Mouse (Mus musculus) erythroblast, embryonic 14.5 days (primary cell): Measurements from ENCODE around the gene Rasd1. TPM values are rescaled to one million over a fixed set of nuclear protein-coding genes. Genes with fewer than 3 reads are reported as not detected.
A peak's percentile ranks its signal among the peaks of the same experiment; 100 is the strongest.

Experiments used
- H3K27me3 ChIP-seq: 2 replicates; pipeline ENCODE4 v1.6.1; 2012; ENCODE audit warnings: inconsistent platforms; ENCODE audit not compliant: control insufficient read depth
- H3K36me3 ChIP-seq: 2 replicates; pipeline ENCODE4 v1.6.1; 2012; ENCODE audit warnings: mild to moderate bottlenecking, inconsistent platforms; ENCODE audit not compliant: control insufficient read depth
- H3K4me1 ChIP-seq: 2 replicates; pipeline ENCODE4 v1.6.1; 2012; ENCODE audit warnings: inconsistent platforms; ENCODE audit not compliant: control insufficient read depth
- H3K4me3 ChIP-seq: replicated peaks from 2 replicates; pipeline ENCODE3; 2012; ENCODE audit warnings: moderate library complexity, mild to moderate bottlenecking, inconsistent platforms
- H3K9me3 ChIP-seq: 2 replicates; pipeline ENCODE4 v1.6.1; 2012; ENCODE audit warnings: low read length, inconsistent platforms, mixed read lengths; ENCODE audit not compliant: control insufficient read depth
- GATA1 ChIP-seq: IDR thresholded peaks from 2 replicates; pipeline ENCODE4 v1.6.1; 2012; ENCODE audit warnings: low read length, inconsistent platforms, mixed read lengths
- TAL1 ChIP-seq: IDR thresholded peaks from 3 replicates; pipeline ENCODE4 v1.6.1; 2012; ENCODE audit warnings: low read length, inconsistent platforms, mixed read lengths
- polyA plus RNA-seq: library from polyadenylated mRNA; stranded (reverse); fragments of >175 nt; gene quantifications from 2 replicates; pipeline ENCODE4 v1.2.3, GENCODE M21; 2012

Rasd1 gene
- polyA plus RNA-seq, 1 experiment, result not detected

DNA sequence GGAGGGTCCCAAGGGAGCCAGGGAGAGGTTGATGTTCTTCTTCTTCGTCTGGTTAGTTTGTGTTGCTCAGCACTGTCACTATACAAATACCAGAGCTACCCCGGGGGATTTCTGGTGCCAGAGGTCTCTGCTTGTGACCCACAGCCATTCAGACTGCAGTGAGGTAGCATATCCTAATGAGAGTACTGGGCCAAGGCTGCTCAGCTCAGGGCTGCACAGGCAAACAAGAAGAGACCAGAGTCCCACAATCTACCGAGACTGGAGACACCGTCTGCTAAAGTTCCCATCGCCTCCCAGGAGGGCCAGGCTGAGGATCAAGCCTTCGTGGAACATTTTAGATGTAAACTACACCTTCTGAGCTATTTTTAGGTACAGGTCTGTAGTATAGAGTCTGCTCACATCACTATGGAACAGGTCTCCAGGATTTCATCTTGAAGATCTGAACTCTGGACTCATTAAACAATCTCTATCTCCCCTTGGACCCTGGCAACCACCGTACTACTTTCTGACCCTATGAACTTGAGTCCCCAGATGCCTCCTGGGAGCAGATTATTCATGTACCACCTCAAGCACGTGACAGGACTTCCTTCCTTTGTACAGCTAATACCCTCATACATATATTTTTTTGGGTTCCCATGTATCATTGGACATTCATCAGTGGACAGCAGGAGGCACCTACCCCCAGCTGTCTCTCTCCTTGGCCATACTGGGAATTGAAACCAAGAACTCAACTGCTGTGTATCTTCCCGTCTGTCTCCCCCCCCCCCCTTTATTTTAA, 32.0 kb downstream of the Rasd1 start:
- Histone ChIP-seq H3K4me3 (no peak overlapping the region), H3K9me3 (no peaks in the 10 kb centered on the region), H3K27me3 (peaks cover 15% of the 10 kb centered on the region), H3K36me3 (no peaks in the 10 kb centered on the region), H3K4me1 (peaks cover 3% of the 10 kb centered on the region)
- no peak for TF ChIP-seq TAL1
- no peak for TF ChIP-seq GATA1

DNA sequence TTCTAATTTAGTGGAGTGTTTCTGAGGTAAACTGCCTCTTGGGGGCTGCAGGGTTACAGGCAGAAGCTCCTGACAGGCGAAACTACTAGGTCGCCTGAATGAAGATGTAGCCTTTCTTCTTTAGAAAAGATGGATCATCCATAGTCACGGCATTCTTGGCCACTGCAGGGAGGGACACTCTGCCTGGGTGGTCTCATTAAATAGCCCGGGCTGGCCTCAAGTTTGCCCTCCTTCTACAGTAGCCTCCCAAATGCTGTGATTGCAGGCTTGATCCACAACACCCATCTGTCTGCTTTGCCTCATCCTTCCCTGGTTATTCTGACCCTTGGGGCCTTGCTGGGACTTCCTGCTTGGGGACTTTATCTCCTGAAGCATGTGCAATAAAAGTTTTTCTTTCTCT, 34.7 kb downstream of the Rasd1 start:
- Histone ChIP-seq H3K4me1 (no peaks in the 10 kb centered on the region), H3K27me3 (peaks cover 15% of the 10 kb centered on the region), H3K36me3 (no peaks in the 10 kb centered on the region), H3K4me3 (no peak overlapping the region), H3K9me3 (no peaks in the 10 kb centered on the region)
- TF ChIP-seq TAL1, result no peak
- TF ChIP-seq GATA1, result no peak

DNA sequence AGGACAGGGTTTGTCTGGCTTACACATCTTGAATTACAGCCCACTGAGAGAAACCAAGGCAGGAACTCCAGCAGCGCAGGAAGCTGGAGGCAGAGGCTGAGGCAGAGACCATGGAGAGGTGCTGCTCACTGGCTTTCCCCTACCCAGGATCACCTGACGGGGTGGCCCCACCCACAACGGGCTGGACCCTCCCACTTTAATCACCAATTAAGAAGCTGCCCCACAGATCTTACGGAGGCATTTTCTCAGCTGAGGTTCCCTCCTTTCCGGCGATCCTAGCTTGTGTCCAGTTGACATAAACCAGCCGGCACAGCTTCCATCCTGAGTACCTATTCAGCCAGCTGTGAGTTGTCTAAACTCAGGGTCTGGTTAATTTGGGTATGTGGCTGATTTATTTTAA, 43.5 kb downstream of the Rasd1 start:
- H3K36me3 ChIP-seq, result no peaks in the 10 kb centered on the region
- H3K4me1 ChIP-seq, result peaks cover 51% of the 10 kb centered on the region

DNA sequence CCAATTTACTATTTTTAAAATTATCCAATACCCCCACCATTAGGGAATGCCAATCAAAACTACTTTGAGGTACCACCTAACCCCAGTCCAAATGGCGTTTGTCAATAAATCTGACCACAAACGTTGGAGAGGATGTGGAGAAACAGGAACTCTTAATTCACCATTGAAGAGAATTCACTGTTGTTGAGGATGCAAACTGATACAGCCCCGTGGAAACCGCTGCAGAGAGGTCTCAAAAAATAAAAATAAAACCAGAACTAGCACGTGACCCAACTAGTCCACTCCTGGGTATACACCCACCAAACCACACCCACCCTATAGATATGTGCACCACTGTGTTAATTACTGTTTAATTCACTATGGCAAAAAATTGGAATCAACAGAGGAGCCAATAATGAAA, 44.4 kb downstream of the Rasd1 start:
- TF ChIP-seq GATA1 (no peak), TAL1 (no peak)

More for the DNA sequence above, 43.5 kb downstream of the Rasd1 start:
- Histone ChIP-seq H3K27me3 (no peaks in the 10 kb centered on the region), H3K4me3 (peak overlapping the region; percentile 59), H3K9me3 (no peaks in the 10 kb centered on the region)
- TF ChIP-seq GATA1 (no peak), TAL1 (no peak)

DNA sequence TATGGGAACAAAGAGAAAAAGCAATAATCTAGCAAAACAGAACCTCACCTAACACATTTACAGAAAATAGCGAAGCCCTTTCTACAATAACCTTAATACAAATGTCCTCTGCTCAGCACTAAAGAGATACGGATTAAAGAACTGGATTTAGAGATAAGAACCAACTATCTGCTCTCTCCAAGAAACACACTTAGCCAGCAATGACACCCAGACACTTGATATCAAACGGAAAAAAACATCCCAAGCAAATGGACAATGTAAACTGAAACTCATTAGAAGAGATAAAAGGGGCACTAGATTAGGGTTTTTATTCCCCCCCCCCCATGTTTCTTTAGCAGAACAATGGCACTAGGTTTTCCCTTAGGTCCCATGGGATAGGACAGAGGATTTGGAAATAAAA, 45.3 kb downstream of the Rasd1 start:
- no peaks in the 10 kb centered on the region for H3K9me3 ChIP-seq
- H3K36me3 ChIP-seq, result no peaks in the 10 kb centered on the region
- H3K27me3 ChIP-seq, result no peaks in the 10 kb centered on the region
- peaks cover 46% of the 10 kb centered on the region for H3K4me1 ChIP-seq
- no peak for TF ChIP-seq GATA1
- TF ChIP-seq TAL1, result no peak
- no peak overlapping the region for H3K4me3 ChIP-seq

More for the DNA sequence above, 44.4 kb downstream of the Rasd1 start:
- H3K36me3 ChIP-seq, result no peaks in the 10 kb centered on the region
- H3K27me3 ChIP-seq, result no peaks in the 10 kb centered on the region
- H3K9me3 ChIP-seq, result no peaks in the 10 kb centered on the region
- peaks cover 51% of the 10 kb centered on the region for H3K4me1 ChIP-seq
- H3K4me3 ChIP-seq, result peak overlapping the region; percentile 47

DNA sequence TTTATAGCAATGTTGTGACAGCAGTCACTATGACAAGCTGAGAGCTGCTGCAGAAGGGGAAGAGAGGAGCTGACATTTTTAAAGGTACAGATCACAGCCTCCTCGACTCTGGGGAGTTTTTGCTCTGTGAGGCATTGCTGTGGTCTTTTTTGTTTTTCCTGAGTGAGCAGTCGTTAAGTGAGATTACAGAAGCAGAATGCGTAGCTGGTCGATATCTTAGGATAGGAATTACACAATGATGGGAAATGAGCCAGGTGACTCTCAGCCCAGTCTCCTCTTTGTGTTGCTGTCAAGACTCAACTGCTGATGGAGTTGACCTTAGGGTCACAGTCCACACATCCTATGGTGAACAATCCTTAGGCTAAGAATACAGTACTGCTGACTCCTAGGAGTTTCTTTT, 46.7 kb downstream of the Rasd1 start:
- no peaks in the 10 kb centered on the region for H3K36me3 ChIP-seq
- no peaks in the 10 kb centered on the region for H3K9me3 ChIP-seq
- no peaks in the 10 kb centered on the region for H3K27me3 ChIP-seq
- H3K4me3 ChIP-seq, result no peak overlapping the region
- TF ChIP-seq GATA1 (no peak), TAL1 (no peak)
- H3K4me1 ChIP-seq, result peaks cover 43% of the 10 kb centered on the region

DNA sequence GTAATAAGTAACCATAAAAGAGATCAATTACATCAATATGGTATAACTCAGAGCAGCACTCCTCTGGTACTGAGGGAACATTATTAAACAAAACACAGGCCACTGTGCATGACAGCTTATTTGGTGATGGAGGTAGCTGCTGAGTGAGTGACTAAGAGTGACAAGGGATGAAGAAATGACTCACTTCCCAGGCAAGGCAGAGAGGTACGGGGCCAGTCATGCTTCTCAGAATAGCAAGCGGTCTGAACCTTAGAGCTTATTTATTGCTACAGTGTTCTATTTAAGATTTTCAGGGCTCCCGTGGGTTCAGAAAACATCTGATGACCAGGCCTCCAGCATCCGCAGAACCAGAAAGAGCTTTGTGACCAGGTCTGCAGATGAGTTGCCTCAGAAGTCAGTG, 51.0 kb downstream of the Rasd1 start:
- H3K4me3 ChIP-seq, result no peak overlapping the region
- no peaks in the 10 kb centered on the region for H3K27me3 ChIP-seq
- H3K9me3 ChIP-seq, result no peaks in the 10 kb centered on the region
- H3K36me3 ChIP-seq, result no peaks in the 10 kb centered on the region
- TF ChIP-seq TAL1, result no peak
- no peak for TF ChIP-seq GATA1
- H3K4me1 ChIP-seq, result peaks cover 29% of the 10 kb centered on the region

Other genes with a start within 250 kb of the Rasd1 start
- gene Pld6, start 177.3 kb downstream of the Rasd1 start, polyA plus RNA-seq, result not detected in 2 replicates
- gene Flcn, start 154.9 kb downstream of the Rasd1 start, polyA plus RNA-seq, result 0.28 and 0.94 TPM in 2 replicates
- 0.83 and 0.99 TPM in 2 replicates for gene Nt5m, start 125.5 kb downstream of the Rasd1 start, polyA plus RNA-seq
- gene Cops3, start 125.1 kb downstream of the Rasd1 start, polyA plus RNA-seq, result 2.9 and 3.4 TPM in 2 replicates
- gene Med9, start 16.7 kb downstream of the Rasd1 start, polyA plus RNA-seq, result 4.1 and 5.4 TPM in 2 replicates
- gene Pemt, start 81.5 kb upstream of the Rasd1 start, polyA plus RNA-seq, result 0.49 and 0.87 TPM in 2 replicates
- gene Rai1, start 140.1 kb upstream of the Rasd1 start, polyA plus RNA-seq, result 1.9 and 2.0 TPM in 2 replicates